Mouse (Mus musculus) layer of hippocampus, postnatal 14 days (tissue): ENCODE data around the gene Zdhhc16. TPM values are rescaled to one million over a fixed set of nuclear protein-coding genes. Genes with fewer than 3 reads are reported as not detected.
"Not testable (repeated sequence)": the region's sequence is repeated elsewhere in the genome, so short reads cannot be mapped to it uniquely, and the experiment has no call there.

Experiments
- DNase-seq, 2 experiments: peaks; one replicate each; pipeline ENCODE4 v3.0.0; 2021 to 2022; ENCODE audit warnings: low spot score in 2 of 2, mixed read lengths in 1 of 2
- total RNA-seq, 2 experiments: library from RNA; stranded (reverse); gene quantifications; 2 replicates each; pipeline ENCODE4 v1.2.3; 2021

Gene Zdhhc16
- total RNA-seq, 2 experiments from 2014 or later = 53.1 to 56.1 TPM

DNA sequence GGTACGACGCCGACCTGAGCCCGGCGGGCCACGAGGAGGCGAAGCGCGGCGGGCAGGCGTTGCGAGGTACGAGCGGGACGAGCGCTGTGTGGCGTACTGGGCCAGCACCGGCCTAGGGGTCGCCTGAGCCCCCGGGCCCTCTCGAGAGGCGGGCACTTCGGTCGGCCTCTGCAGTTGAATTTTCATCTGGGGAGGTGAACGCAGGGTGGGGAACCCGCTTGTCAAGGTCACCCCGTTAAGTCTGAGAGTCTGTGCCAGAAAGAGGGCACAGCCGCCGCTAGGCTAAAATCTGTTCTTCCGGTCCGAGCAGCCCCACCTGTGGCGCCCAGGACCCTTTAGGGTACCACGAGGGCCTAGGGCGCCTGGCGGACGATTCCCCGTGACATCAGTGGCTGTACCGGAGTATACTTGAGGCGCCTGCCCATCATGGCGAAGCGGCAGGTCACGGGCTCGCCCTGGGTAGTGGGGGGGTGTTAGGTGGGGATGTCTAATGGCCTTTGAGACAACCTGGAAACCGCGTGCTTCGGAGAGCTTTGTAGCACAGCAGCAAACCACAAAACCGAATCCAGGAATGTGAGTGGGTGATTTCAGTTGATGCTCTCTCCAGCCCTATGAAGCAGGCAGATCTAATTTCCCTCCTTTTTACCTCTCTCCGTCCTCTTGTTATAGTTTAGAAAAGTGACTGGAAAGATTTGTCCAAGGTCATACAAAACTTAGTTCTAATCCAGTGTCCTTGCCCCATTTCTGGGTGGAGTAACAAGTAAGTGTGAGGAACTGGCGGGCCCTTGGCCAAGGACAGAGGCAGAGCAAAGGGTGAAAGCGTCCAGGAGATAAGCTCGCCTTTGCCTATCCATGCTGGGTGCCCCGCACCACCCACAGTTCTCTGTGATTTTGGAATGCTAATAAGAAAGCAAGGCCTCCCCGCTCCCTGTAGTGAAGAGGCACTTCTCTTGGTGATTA lies 20.9 kb upstream of the Zdhhc16 start:
- peak in 1 of 2 experiments; percentile 28 for DNase-seq

GRCm38 (mm10) chr19:41913774-41914591 lies 19.3 kb upstream of the Zdhhc16 start:
- no peak for DNase-seq

- not testable (repeated sequence) for DNase-seq
Measured at GRCm38 (mm10) chr19:41914592-41914882, 18.7 kb upstream of the Zdhhc16 start.

GRCm38 (mm10) chr19:41915294-41915693 lies 18.0 kb upstream of the Zdhhc16 start:
- DNase-seq = no peak

GRCm38 (mm10) chr19:41916853-41917252 lies 16.4 kb upstream of the Zdhhc16 start:
- no peak for DNase-seq

DNA sequence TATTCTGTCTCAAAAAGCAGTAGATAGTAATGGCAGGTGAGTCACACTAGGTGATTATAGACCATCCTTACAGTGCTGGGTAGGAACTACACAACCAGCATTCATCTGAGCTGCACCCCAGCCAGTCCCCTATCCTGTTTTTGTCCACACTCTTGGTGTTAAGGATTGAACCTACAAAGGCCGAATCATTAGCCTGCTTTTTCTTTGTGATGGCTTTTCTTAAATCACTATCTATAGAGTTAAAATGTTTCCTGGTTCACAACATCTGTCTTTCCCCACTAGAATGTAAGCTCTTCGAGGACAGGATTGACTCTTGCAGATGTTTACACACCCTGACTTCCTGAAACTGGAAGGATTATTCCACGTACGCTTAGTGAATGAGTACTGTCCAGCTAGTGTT lies 13.8 kb upstream of the Zdhhc16 start:
- DNase-seq = no peak

DNA sequence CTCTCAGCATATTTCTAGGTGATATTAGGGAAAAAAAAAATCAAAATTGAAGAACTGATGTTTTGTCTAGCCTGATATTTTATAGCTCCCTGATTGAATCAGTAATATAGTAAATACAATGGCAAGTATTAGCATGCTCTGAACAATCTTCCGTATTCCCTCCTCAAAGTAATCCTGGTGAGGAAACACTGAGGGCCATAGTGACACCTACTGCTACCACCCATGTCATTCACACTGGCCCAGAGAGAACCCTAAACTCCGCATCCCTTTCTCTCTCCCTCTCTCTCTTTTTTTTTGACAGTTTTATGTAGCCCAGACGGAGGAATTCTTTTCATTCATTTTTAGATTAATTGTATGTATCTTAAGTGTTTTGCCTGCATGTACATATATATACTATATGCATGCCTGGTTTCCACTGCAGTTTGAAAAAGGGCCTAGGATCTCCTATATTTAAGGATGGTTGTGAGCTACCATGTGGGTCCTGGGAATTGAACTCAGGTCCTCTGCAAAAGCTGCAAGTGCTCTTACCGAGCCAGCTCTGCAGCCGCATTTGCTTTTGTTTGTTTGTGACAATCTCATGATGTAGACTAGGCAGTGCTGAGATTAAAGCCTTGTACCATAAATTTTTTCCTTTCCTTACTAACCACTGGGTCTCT lies 12.7 kb upstream of the Zdhhc16 start:
- no peak for DNase-seq

GRCm38 (mm10) chr19:41932686-41933085 lies 594 bp upstream of the Zdhhc16 start:
- no peak for DNase-seq

GRCm38 (mm10) chr19:41934124-41934523 lies 844 bp downstream of the Zdhhc16 start:
- no peak for DNase-seq

DNA sequence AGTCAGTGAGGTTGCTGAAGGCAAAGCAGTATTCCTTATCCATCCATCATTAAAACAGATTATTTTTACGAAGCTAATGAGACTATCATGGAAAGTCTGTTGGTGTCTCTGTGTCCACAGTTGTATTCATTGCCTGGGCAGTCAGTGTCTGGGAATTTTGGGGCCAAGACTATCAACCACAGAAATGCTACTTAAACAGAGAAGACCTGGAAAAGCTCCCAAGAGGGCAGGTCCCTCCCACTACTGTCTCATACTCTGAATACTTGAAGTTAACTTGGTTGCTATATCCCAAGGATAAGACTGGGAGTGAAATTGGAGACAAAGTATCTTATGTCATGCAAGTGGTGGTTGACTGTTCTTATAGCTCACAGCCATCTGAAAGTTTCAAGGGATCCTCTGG lies 2.6 kb downstream of the Zdhhc16 start:
- no peak for DNase-seq

DNA sequence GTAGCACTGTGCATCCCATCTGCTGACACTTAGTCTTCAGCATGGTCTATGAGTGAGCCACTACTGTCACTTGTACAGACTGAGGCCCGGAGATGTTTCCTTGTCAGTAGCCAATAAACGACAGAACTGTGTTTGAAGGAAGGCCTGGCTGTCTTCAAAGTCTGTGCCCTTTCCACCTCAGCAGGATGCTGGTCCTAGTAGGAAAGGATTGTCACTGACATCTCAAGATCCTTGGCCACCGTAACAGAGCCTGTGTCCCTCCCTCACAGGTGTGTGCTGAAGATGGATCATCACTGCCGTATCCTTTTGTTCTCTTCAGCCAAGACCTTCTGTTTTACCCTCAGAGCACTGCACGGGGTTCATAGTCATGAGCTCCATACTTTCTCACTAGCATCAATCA lies 5.3 kb downstream of the Zdhhc16 start:
- no peak for DNase-seq

- DNase-seq = no peak
Measured at GRCm38 (mm10) chr19:41943841-41944240, 10.6 kb downstream of the Zdhhc16 start.

- DNase-seq = peak; percentile 13 to 27
Measured at GRCm38 (mm10) chr19:41952287-41952686, 19.0 kb downstream of the Zdhhc16 start.

DNA sequence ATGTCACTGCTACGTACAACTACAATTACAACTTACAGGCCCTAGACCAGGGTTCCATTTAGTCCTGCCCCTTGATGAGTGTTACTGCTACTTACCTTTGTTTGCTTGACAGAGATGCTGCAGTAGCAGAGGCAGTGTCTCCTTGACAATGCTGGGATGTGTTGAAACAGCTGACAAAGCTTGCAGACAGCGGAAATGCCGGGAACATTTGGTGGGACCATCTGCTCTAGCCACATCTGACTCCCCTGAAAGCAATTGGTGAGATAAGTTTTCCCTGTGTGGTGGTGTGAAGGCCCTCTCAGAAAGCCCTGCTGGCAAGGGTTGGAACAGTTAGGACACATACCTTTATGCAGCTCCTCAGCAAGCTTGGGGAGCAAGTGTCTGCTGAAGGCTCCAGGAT lies 20.3 kb downstream of the Zdhhc16 start:
- peak; percentile 24 to 47 for DNase-seq

- no peak for DNase-seq
Measured at GRCm38 (mm10) chr19:41969618-41970017, 36.3 kb downstream of the Zdhhc16 start.

GRCm38 (mm10) chr19:41973891-41974794 lies 40.9 kb downstream of the Zdhhc16 start:
- peak in 1 of 2 experiments; percentile 33 for DNase-seq

- DNase-seq = peak in 1 of 2 experiments; percentile 24
Measured at GRCm38 (mm10) chr19:41980422-41980818, 47.1 kb downstream of the Zdhhc16 start.

- DNase-seq = peak; percentile 99
Measured at GRCm38 (mm10) chr19:41980819-41981594, 47.7 kb downstream of the Zdhhc16 start, which contains the start of gene Mms19. Gene Mms19, minus strand, starts transcription at chr19:41981157.

DNA sequence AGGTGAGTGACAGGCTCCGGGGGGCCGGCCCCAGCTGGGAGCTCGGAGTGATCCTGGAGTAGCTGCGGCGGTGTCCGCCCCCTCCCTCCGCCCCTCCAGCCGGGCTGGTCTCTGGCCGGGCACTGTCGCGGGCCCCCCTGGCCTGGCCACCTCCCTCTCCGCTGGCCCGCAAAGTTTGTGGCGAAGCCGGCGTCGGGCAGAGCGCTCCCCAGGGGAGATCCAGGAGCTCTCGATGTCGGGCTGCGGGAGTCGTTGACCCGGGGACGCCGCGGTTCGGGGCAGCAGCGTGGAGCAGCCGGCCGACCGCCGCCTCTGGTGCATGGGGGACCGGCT lies 48.3 kb downstream of the Zdhhc16 start, which contains the start of gene Ubtd1:
Ubtd1 (plus strand) TSS at position 169 of the 333 bp plus-strand sequence.
- no peak for DNase-seq
